13 mouse cellular contexts compared by ENCODE assay signal in the genomic region with DNA sequence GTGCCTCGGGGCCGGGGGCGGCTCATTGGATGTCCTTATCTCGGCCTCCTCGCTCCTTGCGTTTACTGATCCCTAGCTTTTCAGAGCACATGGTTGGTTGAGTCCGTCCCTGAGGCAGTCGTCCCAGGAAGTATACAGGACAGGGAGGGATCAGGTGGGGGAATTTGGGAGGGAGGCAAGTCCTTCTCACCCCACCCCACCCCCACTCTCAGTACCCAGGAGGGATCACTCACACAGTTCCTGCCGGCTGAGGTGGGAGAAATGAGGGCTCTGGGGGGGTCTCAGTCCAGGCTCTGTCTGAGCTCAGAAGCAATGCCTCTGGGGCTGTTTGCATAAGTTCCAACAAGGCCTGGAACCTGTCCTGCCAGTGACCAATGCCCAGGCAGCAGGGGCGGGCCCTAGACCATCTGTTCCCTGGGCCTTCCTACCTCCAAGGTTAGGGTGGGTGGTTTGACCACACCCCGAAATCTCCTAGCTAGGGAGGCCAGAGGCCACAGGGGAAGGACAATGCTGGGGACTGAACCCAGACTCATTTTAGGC. TPM values are rescaled to one million over a fixed set of nuclear protein-coding genes. Genes with fewer than 3 reads are reported as not detected.
DNase-seq lines count a peak whose midpoint lies in the region; ATAC-seq and TF ChIP-seq lines count a peak whose summit lies in the region.
"Had no signal": no experiment of that assay in that cellular context is flagged by ENCODE, and none has a peak within 500 bp of the region (broad histone marks: within the 10 kb centered on the region; RNA-seq: fewer than 3 reads in every experiment).

No protein-coding gene starts in this region.

- no peak overlapping the region for H3K27ac ChIP-seq in liver, embryonic 11.5 days (ENCODE audit: low read depth, low read length)
- H3K27ac ChIP-seq in embryonic facial prominence, embryonic 12.5 days, result no peak overlapping the region
- peak overlapping the region; percentile 15; the same call in 1 of the 2 replicates for H3K27ac ChIP-seq in kidney, embryonic 14.5 days (ENCODE audit: low read depth, low read length)
- H3K27ac ChIP-seq in small intestine, adult 2 months (ENCODE audit: insufficient read depth, low read depth, low read length), result peak overlapping the region; percentile 98
- H3K27ac ChIP-seq in midbrain, embryonic 13.5 days, result no peak overlapping the region
- H3K27ac ChIP-seq: hindbrain, embryonic 15.5 days had no signal

- peak overlapping the region; percentile 49 for H3K4me2 ChIP-seq in liver, embryonic 11.5 days
- H3K4me2 ChIP-seq in embryonic facial prominence, embryonic 12.5 days (replicated peaks), result peak overlapping the region; percentile 13; the same call in 1 of the 2 replicates
- peak overlapping the region; percentile 16 for H3K4me2 ChIP-seq in kidney, embryonic 14.5 days (replicated peaks; ENCODE audit: low read depth, low read length)
- H3K4me2 ChIP-seq in midbrain, embryonic 13.5 days (replicated peaks), result no peak overlapping the region
- H3K4me2 ChIP-seq: hindbrain, embryonic 15.5 days had no signal

- H3K4me1 ChIP-seq in liver, embryonic 11.5 days (replicated peaks; ENCODE audit: control insufficient read depth, insufficient read depth, low read length), result peaks cover 3% of the 10 kb centered on the region
- peaks cover 23% of the 10 kb centered on the region for H3K4me1 ChIP-seq in embryonic facial prominence, embryonic 12.5 days
- peaks cover 13% of the 10 kb centered on the region; the same call in 1 of the 2 replicates for H3K4me1 ChIP-seq in kidney, embryonic 14.5 days (ENCODE audit: control insufficient read depth, insufficient read depth, low read length)
- peaks cover 27% of the 10 kb centered on the region for H3K4me1 ChIP-seq in small intestine, adult 2 months (ENCODE audit: control insufficient read depth, insufficient read depth, insufficient read length, low read length)
- peaks cover 25% of the 10 kb centered on the region for H3K4me1 ChIP-seq in midbrain, embryonic 13.5 days (replicated peaks)

- peaks cover 32% of the 10 kb centered on the region for H3K27me3 ChIP-seq in liver, embryonic 11.5 days (replicated peaks; ENCODE audit: control insufficient read depth, insufficient read depth, low read length)
- peaks cover 52% of the 10 kb centered on the region for H3K27me3 ChIP-seq in embryonic facial prominence, embryonic 12.5 days
- H3K27me3 ChIP-seq in kidney, embryonic 14.5 days (ENCODE audit: control insufficient read depth, insufficient read depth, low read length), result 0 out of 2 replicates have a peak, but pooled peaks cover 4% of the 10 kb centered on the region
- no peaks in the 10 kb centered on the region for H3K27me3 ChIP-seq in small intestine, adult 2 months (ENCODE audit: control insufficient read depth, insufficient read depth, low read length)
- peaks cover 53% of the 10 kb centered on the region for H3K27me3 ChIP-seq in midbrain, embryonic 13.5 days

- H3K4me3 ChIP-seq in liver, embryonic 11.5 days (ENCODE audit: low read depth, low read length), result peak overlapping the region; percentile 27; the same call in 1 of the 2 replicates
- H3K4me3 ChIP-seq in embryonic facial prominence, embryonic 12.5 days, result no peak overlapping the region
- peak overlapping the region; percentile 9; the same call in 1 of the 2 replicates for H3K4me3 ChIP-seq in kidney, embryonic 14.5 days (ENCODE audit: low read length)
- H3K4me3 ChIP-seq in small intestine, adult 2 months (ENCODE audit: low read depth, low read length), result peak overlapping the region; percentile 79
- H3K4me3 ChIP-seq in midbrain, embryonic 13.5 days (replicated peaks), result no peak overlapping the region
- H3K4me3 ChIP-seq: hindbrain, embryonic 15.5 days had no signal

- TF ChIP-seq CTCF in small intestine, adult 2 months (IDR thresholded peaks at IDR 0.05; ENCODE audit: extremely low read depth, insufficient read length, insufficient replicate concordance, low read depth, low read length), result no peak

- H3K9me3 ChIP-seq in liver, embryonic 11.5 days (ENCODE audit: control insufficient read depth, low read length), result no peaks in the 10 kb centered on the region
- peaks cover 5% of the 10 kb centered on the region; the same call in 1 of the 2 replicates for H3K9me3 ChIP-seq in embryonic facial prominence, embryonic 12.5 days
- peaks cover 6% of the 10 kb centered on the region for H3K9me3 ChIP-seq in kidney, embryonic 14.5 days (ENCODE audit: control insufficient read depth, low read length)
- H3K9me3 ChIP-seq in midbrain, embryonic 13.5 days, result 0 out of 2 replicates have a peak, but pooled peaks cover 9% of the 10 kb centered on the region
- H3K9me3 ChIP-seq: hindbrain, embryonic 15.5 days had no signal

- ATAC-seq in liver, embryonic 11.5 days (replicated peaks; ENCODE audit: low FRiP score), result no peak
- ATAC-seq in embryonic facial prominence, embryonic 12.5 days (ENCODE audit: insufficient number of reproducible peaks, insufficient read depth, low FRiP score, low TSS enrichment), result no peak
- peak; percentile 28; the same call in 1 of the 2 replicates for ATAC-seq in kidney, embryonic 14.5 days (ENCODE audit: low FRiP score, low TSS enrichment)
- no peak for ATAC-seq in monocyte, adult 5-6 weeks (replicated peaks; ENCODE audit: insufficient number of reproducible peaks, low FRiP score, low TSS enrichment, poor library complexity, severe bottlenecking)
- no peak for ATAC-seq in midbrain, embryonic 13.5 days
- ATAC-seq: CD4-positive, CD25-positive, alpha-beta regulatory T cell, adult 4 months had no signal

- WGBS in liver, embryonic 11.5 days, result 37% methylated on average over 11 of the region's 11 CpGs
- 20% methylated on average over 11 of the region's 11 CpGs for WGBS in embryonic facial prominence, embryonic 12.5 days
- 10% methylated on average over 11 of the region's 11 CpGs for WGBS in kidney, embryonic 14.5 days
- 14% methylated on average over 11 of the region's 11 CpGs for WGBS in small intestine, adult 2 months
- 30% methylated on average over 11 of the region's 11 CpGs for WGBS in midbrain, embryonic 13.5 days

- H3K9ac ChIP-seq in liver, embryonic 11.5 days (ENCODE audit: low read depth, low read length), result no peak overlapping the region
- H3K9ac ChIP-seq in embryonic facial prominence, embryonic 12.5 days, result no peak overlapping the region
- no peak overlapping the region for H3K9ac ChIP-seq in kidney, embryonic 14.5 days (ENCODE audit: low read depth, low read length)
- no peak overlapping the region; the same call in 1 of the 2 replicates for H3K9ac ChIP-seq in midbrain, embryonic 13.5 days (replicated peaks)
- H3K9ac ChIP-seq: hindbrain, embryonic 15.5 days had no signal

- TF ChIP-seq POLR2A in small intestine, adult 2 months (IDR thresholded peaks at IDR 0.05; ENCODE audit: low read depth, low read length), result peak; percentile 33; the same call in 1 of the 2 replicates

- DNase-seq in liver, embryonic 11.5 days (ENCODE audit: low spot score), result no peak
- DNase-seq in liver, result no peak
- DNase-seq in frontal cortex, adult 2 months (ENCODE audit: extremely low spot score in 1 of 2, low spot score in 1 of 2), result no peak
- DNase-seq: gastrocnemius, postnatal 14 days; layer of hippocampus, postnatal 36 days; lung, postnatal 14 days had no signal

- no peaks in the 10 kb centered on the region for H3K36me3 ChIP-seq in liver, embryonic 11.5 days (ENCODE audit: control insufficient read depth, insufficient read depth, low read length)
- no peaks in the 10 kb centered on the region for H3K36me3 ChIP-seq in embryonic facial prominence, embryonic 12.5 days
- no peaks in the 10 kb centered on the region for H3K36me3 ChIP-seq in kidney, embryonic 14.5 days (ENCODE audit: control insufficient read depth, insufficient read depth, low read length)
- peaks cover 5% of the 10 kb centered on the region; the same call in 1 of the 2 replicates for H3K36me3 ChIP-seq in small intestine, adult 2 months (ENCODE audit: control insufficient read depth, insufficient read depth, low read length)
- no peaks in the 10 kb centered on the region for H3K36me3 ChIP-seq in midbrain, embryonic 13.5 days
- H3K36me3 ChIP-seq: hindbrain, embryonic 15.5 days had no signal

RNA-seq across cellular contexts. Expression of gene Arhgap27, which starts 7.4 kb away (rescaled TPM):
- polyA plus RNA-seq in liver, embryonic 11.5 days (2014; fragmentation: Nextera tagmentation; extraction: Ambion mirVana), result 5.0 and 5.1 TPM in 2 replicates
- polyA plus RNA-seq in embryonic facial prominence, embryonic 12.5 days (2016; fragmentation: Nextera tagmentation; extraction: Ambion mirVana), result 7.2 and 7.4 TPM in 2 replicates
- polyA plus RNA-seq in kidney, embryonic 14.5 days (2014; fragmentation: Nextera tagmentation; extraction: Ambion mirVana), result 11.7 and 15.6 TPM in 2 replicates
- polyA plus RNA-seq in small intestine, adult 2 months (2012; rRNA removed), result 105 and 122 TPM in 2 replicates
- 59.2 to 68.0 TPM (median 67.2 TPM) in 3 replicates for total RNA-seq in monocyte, adult 5-6 weeks (2017)
- 16.6 and 16.8 TPM in 2 replicates for polyA plus RNA-seq in frontal cortex, adult 2 months (2012; rRNA removed)
- 1.7 and 2.6 TPM in 2 replicates for polyA plus RNA-seq in midbrain, embryonic 13.5 days (2015; fragmentation: Nextera tagmentation; extraction: Ambion mirVana)

RNA-seq across cellular contexts. Expression of gene Plekhm1, which starts 56.4 kb away (rescaled TPM):
- polyA plus RNA-seq in liver, embryonic 11.5 days (2014; fragmentation: Nextera tagmentation; extraction: Ambion mirVana), result 7.6 and 9.1 TPM in 2 replicates
- polyA plus RNA-seq in embryonic facial prominence, embryonic 12.5 days (2016; fragmentation: Nextera tagmentation; extraction: Ambion mirVana), result 8.2 and 8.7 TPM in 2 replicates
- polyA plus RNA-seq in kidney, embryonic 14.5 days (2014; fragmentation: Nextera tagmentation; extraction: Ambion mirVana), result 5.0 and 8.9 TPM in 2 replicates
- polyA plus RNA-seq in small intestine, adult 2 months (2012; rRNA removed), result 10.4 and 16.6 TPM in 2 replicates
- total RNA-seq in monocyte, adult 5-6 weeks (2017), result 8.9 to 19.9 TPM (median 12.6 TPM) in 3 replicates
- 15.6 and 15.7 TPM in 2 replicates for polyA plus RNA-seq in frontal cortex, adult 2 months (2012; rRNA removed)
- 9.1 and 9.4 TPM in 2 replicates for polyA plus RNA-seq in midbrain, embryonic 13.5 days (2015; fragmentation: Nextera tagmentation; extraction: Ambion mirVana)

Comparison
In these comparisons a context has a peak if more than half of its experiments do, and no peak if none do; other contexts are left out.
1. H3K27ac ChIP-seq: peak in kidney, embryonic 14.5 days (single experiment) and small intestine, adult 2 months (single experiment); none in liver, embryonic 11.5 days (single experiment), embryonic facial prominence, embryonic 12.5 days (single experiment) and midbrain, embryonic 13.5 days (single experiment).
2. H3K4me3 ChIP-seq: peak in liver, embryonic 11.5 days (single experiment), kidney, embryonic 14.5 days (single experiment) and small intestine, adult 2 months (single experiment); none in embryonic facial prominence, embryonic 12.5 days (single experiment) and midbrain, embryonic 13.5 days (single experiment).